In genomic region chr10:69352212-69353085, GRCm38 (mm10) we compare ENCODE assay signal across 8 mouse cellular contexts. TPM values are rescaled to one million over a fixed set of nuclear protein-coding genes. Genes with fewer than 3 reads are reported as not detected.
DNase-seq lines count a peak whose midpoint lies in the region; ATAC-seq and TF ChIP-seq lines count a peak whose summit lies in the region.

Gene Cdk1, minus strand, starts transcription at chr10:69352938.

- no peak for TF ChIP-seq RAD21 in CH12.LX (IDR thresholded peaks at IDR 0.05; ENCODE audit: low read depth, low read length)

- peak; percentile 98 for ATAC-seq in forebrain, embryonic 12.5 days (ENCODE audit: low FRiP score)
- peak; percentile 95 for ATAC-seq in heart, postnatal 0 days (ENCODE audit: insufficient read depth, low read depth)
- ATAC-seq in liver, embryonic 16.5 days (ENCODE audit: low read depth): peak; percentile 95
- ATAC-seq in neural tube, embryonic 13.5 days (ENCODE audit: low read depth): peak; percentile 97

- H3K27me3 ChIP-seq in CH12.LX (replicated peaks): no peaks in the 10 kb centered on the region
- no peaks in the 10 kb centered on the region for H3K27me3 ChIP-seq in forebrain, embryonic 12.5 days
- no peaks in the 10 kb centered on the region for H3K27me3 ChIP-seq in heart, postnatal 0 days (ENCODE audit: control insufficient read depth, insufficient read depth, low read length)
- no peaks in the 10 kb centered on the region for H3K27me3 ChIP-seq in liver, embryonic 16.5 days (ENCODE audit: control insufficient read depth, insufficient read depth, low read depth, low read length)
- no peaks in the 10 kb centered on the region for H3K27me3 ChIP-seq in neural tube, embryonic 13.5 days
- no peaks in the 10 kb centered on the region for H3K27me3 ChIP-seq in testis, adult 2 months (ENCODE audit: control insufficient read depth, insufficient read depth, low read length)

- H3K27ac ChIP-seq in CH12.LX (ENCODE audit: insufficient read depth, low read depth): peak within 1 kb of the TSS; percentile 25; the same call in 1 of the 2 replicates
- peak within 1 kb of the TSS; percentile 85 for H3K27ac ChIP-seq in forebrain, embryonic 12.5 days
- peak within 1 kb of the TSS; percentile 83 for H3K27ac ChIP-seq in heart, postnatal 0 days (ENCODE audit: low read depth)
- H3K27ac ChIP-seq in liver, embryonic 16.5 days (ENCODE audit: low read length): peak within 1 kb of the TSS; percentile 80
- H3K27ac ChIP-seq in neural tube, embryonic 13.5 days (replicated peaks): peak within 1 kb of the TSS; percentile 43
- peak within 1 kb of the TSS; percentile 85 for H3K27ac ChIP-seq in testis, adult 2 months (ENCODE audit: control insufficient read depth, insufficient read depth, low read depth, low read length)

- TF ChIP-seq CTCF in CH12.LX (conservative IDR thresholded peaks at IDR 0.05 in 1 of 2, IDR thresholded peaks at IDR 0.05 in 1 of 2; ENCODE audit: low read depth in 2 of 2, low read length in 2 of 2): no peak
- no peak for TF ChIP-seq CTCF in heart, postnatal 0 days (IDR thresholded peaks at IDR 0.05; ENCODE audit: low read depth)
- TF ChIP-seq CTCF in testis, adult 2 months (IDR thresholded peaks at IDR 0.05; ENCODE audit: control insufficient read depth, insufficient read depth, insufficient replicate concordance, low read depth, low read length): no peak

- peak within 1 kb of the TSS; percentile 94 for H3K4me2 ChIP-seq in CH12.LX (ENCODE audit: insufficient read depth, low read depth, poor library complexity, severe bottlenecking)
- H3K4me2 ChIP-seq in forebrain, embryonic 12.5 days: peak within 1 kb of the TSS; percentile 78
- H3K4me2 ChIP-seq in heart, postnatal 0 days (ENCODE audit: low read depth, low read length): peak within 1 kb of the TSS; percentile 84
- H3K4me2 ChIP-seq in liver, embryonic 16.5 days (ENCODE audit: low read depth, low read length): peak within 1 kb of the TSS; percentile 74
- H3K4me2 ChIP-seq in neural tube, embryonic 13.5 days: peak within 1 kb of the TSS; percentile 76

- peak; percentile 99 for TF ChIP-seq POLR2A in CH12.LX (IDR thresholded peaks at IDR 0.05; ENCODE audit: low read depth, low read length)
- peak; percentile 97 for TF ChIP-seq POLR2A in testis, adult 2 months (IDR thresholded peaks at IDR 0.05; ENCODE audit: control insufficient read depth, low read depth, low read length)

- WGBS in forebrain, embryonic 12.5 days: under 1% methylated on average over 50 of the region's 51 CpGs
- under 1% methylated on average over 51 of the region's 51 CpGs for WGBS in heart, postnatal 0 days
- under 1% methylated on average over 51 of the region's 51 CpGs for WGBS in liver, embryonic 16.5 days (ENCODE audit: insufficient replicate concordance)
- WGBS in neural tube, embryonic 13.5 days: under 1% methylated on average over 51 of the region's 51 CpGs

- H3K4me3 ChIP-seq in CH12.LX (replicated peaks in 1 of 3; ENCODE audit: low read depth in 2 of 3, low read length in 2 of 3, poor library complexity in 1 of 3): peak within 1 kb of the TSS; percentile 67 to 96 (median 87)
- H3K4me3 ChIP-seq in forebrain, embryonic 12.5 days (replicated peaks): peak within 1 kb of the TSS; percentile 80
- H3K4me3 ChIP-seq in heart, postnatal 0 days (ENCODE audit: low read depth, low read length): peak within 1 kb of the TSS; percentile 81
- peak within 1 kb of the TSS; percentile 75 for H3K4me3 ChIP-seq in liver, embryonic 16.5 days (ENCODE audit: low read depth, low read length)
- H3K4me3 ChIP-seq in neural tube, embryonic 13.5 days: peak within 1 kb of the TSS; percentile 52
- peak within 1 kb of the TSS; percentile 91 for H3K4me3 ChIP-seq in testis, adult 2 months (ENCODE audit: control insufficient read depth, low read depth, low read length)

- no peak for TF ChIP-seq EP300 in CH12.LX (IDR thresholded peaks at IDR 0.05; ENCODE audit: low read length)
- TF ChIP-seq EP300 in heart, postnatal 0 days (IDR thresholded peaks at IDR 0.05; ENCODE audit: low read depth): no peak; the same call in 1 of the 2 replicates

- dilution Hi-C loops in CH12.LX (cut with MboI; ENCODE audit: extremely low pct_ligation_motif_present, extremely low pct_unique_long_range_greater_than_20kb, low sequenced_read_pairs): no loop called here

- peaks cover 7 to 35% of the 10 kb centered on the region in 2 experiments for H3K4me1 ChIP-seq in CH12.LX (ENCODE audit: control insufficient read depth in 1 of 2, insufficient read depth in 2 of 2)
- H3K4me1 ChIP-seq in forebrain, embryonic 12.5 days: peaks cover 37% of the 10 kb centered on the region
- H3K4me1 ChIP-seq in heart, postnatal 0 days (ENCODE audit: control insufficient read depth, insufficient read depth): peaks cover 29% of the 10 kb centered on the region
- H3K4me1 ChIP-seq in liver, embryonic 16.5 days (ENCODE audit: control insufficient read depth, low read depth, low read length): peaks cover 29% of the 10 kb centered on the region
- peaks cover 42% of the 10 kb centered on the region for H3K4me1 ChIP-seq in neural tube, embryonic 13.5 days (replicated peaks)
- peaks cover 7% of the 10 kb centered on the region; the same call in 1 of the 2 replicates for H3K4me1 ChIP-seq in testis, adult 2 months (ENCODE audit: control insufficient read depth, insufficient read depth, low read length)

- H3K9ac ChIP-seq in CH12.LX (ENCODE audit: insufficient read depth, low read depth): peak within 1 kb of the TSS; percentile 97
- peak within 1 kb of the TSS; percentile 92 for H3K9ac ChIP-seq in forebrain, embryonic 12.5 days
- H3K9ac ChIP-seq in heart, postnatal 0 days (replicated peaks; ENCODE audit: low read depth, low read length): peak within 1 kb of the TSS; percentile 69
- peak within 1 kb of the TSS; percentile 88 for H3K9ac ChIP-seq in liver, embryonic 16.5 days (ENCODE audit: low read depth, low read length)
- peak within 1 kb of the TSS; percentile 61 for H3K9ac ChIP-seq in neural tube, embryonic 13.5 days

- H3K79me2 ChIP-seq in CH12.LX (replicated peaks; ENCODE audit: control insufficient read depth, extremely low read depth, insufficient read depth, poor library complexity, severe bottlenecking): peaks cover 52% of the 10 kb centered on the region

- DNase-seq in CH12.LX (ENCODE audit: extremely low read depth): peak; percentile 96
- peak; percentile 95 for DNase-seq in c-Kit-positive CD71-positive TER-119-negative erythroid progenitor cells, embryonic 14.5 days (ENCODE audit: low read depth)
- peak; percentile 98 for DNase-seq in heart, postnatal 0 days (ENCODE audit: low spot score)
- DNase-seq in kidney, postnatal 4 days: peak; percentile 97 to 98

- in situ Hi-C loops in CH12.LX (cut with MboI; ENCODE audit: low pct_ligation_motif_present, low pct_unique_long_range_greater_than_20kb, low sequenced_read_pairs): no loop called here

- peaks cover 3% of the 10 kb centered on the region for H3K9me3 ChIP-seq in CH12.LX (replicated peaks; ENCODE audit: low read length)
- H3K9me3 ChIP-seq in forebrain, embryonic 12.5 days: no peaks in the 10 kb centered on the region
- no peaks in the 10 kb centered on the region; the same call in 1 of the 2 replicates for H3K9me3 ChIP-seq in heart, postnatal 0 days (replicated peaks; ENCODE audit: control insufficient read depth, low read length)
- H3K9me3 ChIP-seq in liver, embryonic 16.5 days (replicated peaks; ENCODE audit: control insufficient read depth, low read length): no peaks in the 10 kb centered on the region
- no peaks in the 10 kb centered on the region for H3K9me3 ChIP-seq in neural tube, embryonic 13.5 days

- peaks cover 22 to 34% of the 10 kb centered on the region in 2 experiments for H3K36me3 ChIP-seq in CH12.LX (replicated peaks in 1 of 2; ENCODE audit: control insufficient read depth in 1 of 2, insufficient read depth in 1 of 2, low read length in 1 of 2)
- peaks cover 31% of the 10 kb centered on the region for H3K36me3 ChIP-seq in forebrain, embryonic 12.5 days (replicated peaks)
- peaks cover 9% of the 10 kb centered on the region for H3K36me3 ChIP-seq in heart, postnatal 0 days (replicated peaks; ENCODE audit: control insufficient read depth, insufficient read depth, low read length)
- peaks cover 26% of the 10 kb centered on the region for H3K36me3 ChIP-seq in liver, embryonic 16.5 days (ENCODE audit: control insufficient read depth, insufficient read depth)
- no peaks in the 10 kb centered on the region for H3K36me3 ChIP-seq in neural tube, embryonic 13.5 days
- peaks cover 2% of the 10 kb centered on the region for H3K36me3 ChIP-seq in testis, adult 2 months (ENCODE audit: control insufficient read depth, insufficient read depth, low read length)

TF ChIP-seq in CH12.LX, 34 proteins besides CTCF, POLR2A, EP300 and RAD21 (continues in another document):
- TF ChIP-seq IRF4 (IDR thresholded peaks at IDR 0.05; ENCODE audit: low read depth, low read length) (peak; percentile 51; the same call in 1 of the 2 replicates), MYC (IDR thresholded peaks at IDR 0.05; ENCODE audit: low read depth, low read length) (peak; percentile 34; the same call in 1 of the 2 replicates), ETS1 (conservative IDR thresholded peaks at IDR 0.05; ENCODE audit: low read depth, low read length) (peak; percentile 25; the same call in 1 of the 2 replicates), JUN (IDR thresholded peaks at IDR 0.05; ENCODE audit: insufficient read depth, low read depth, low read length) (no peak), USF2 (conservative IDR thresholded peaks at IDR 0.05; ENCODE audit: low read depth, low read length) (no peak), MAZ (IDR thresholded peaks at IDR 0.05; ENCODE audit: low read depth, low read length) (peak; percentile 90), POLR2AphosphoS2 (IDR thresholded peaks at IDR 0.05; ENCODE audit: low read depth, low read length) (peak; percentile 88; the same call in 1 of the 2 replicates), MXI1 (IDR thresholded peaks at IDR 0.05; ENCODE audit: low read depth, low read length) (peak; percentile 91), CHD1 (IDR thresholded peaks at IDR 0.05; ENCODE audit: low read depth, low read length) (no peak), HCFC1 (IDR thresholded peaks at IDR 0.05; ENCODE audit: low read depth, low read length) (peak; percentile 70), JUND (conservative IDR thresholded peaks at IDR 0.05; ENCODE audit: low read depth, low read length) (0 out of 2 replicates have a peak, but pooled peaks have one; percentile 27), MAX (IDR thresholded peaks at IDR 0.05; ENCODE audit: low read length) (peak; percentile 73; the same call in 1 of the 2 replicates)

RNA-seq across cellular contexts. Expression of gene Cdk1, which starts in this region (rescaled TPM):
- 244 and 294 TPM in 2 replicates for total RNA-seq in CH12.LX (2012; rRNA removed)
- 768 and 838 TPM in 2 replicates for total RNA-seq in CH12.LX (2014; rRNA removed)
- 203 and 221 TPM in 2 replicates for polyA plus RNA-seq in CH12.LX (2012; ENCODE audit: insufficient read length, low read depth)
- 380 and 382 TPM in 2 replicates for polyA plus RNA-seq in forebrain, embryonic 12.5 days (2016; fragmentation: Nextera tagmentation; extraction: Ambion mirVana)
- 90.6 and 204 TPM in 2 replicates for total RNA-seq in heart, postnatal 0 days (2014; rRNA removed; ENCODE audit: low replicate concordance)
- 115 and 122 TPM in 2 replicates for polyA plus RNA-seq in heart, postnatal 0 days (2015; fragmentation: Nextera tagmentation; extraction: Ambion mirVana)
- 254 and 271 TPM in 2 replicates for polyA plus RNA-seq in liver, embryonic 16.5 days (2015; fragmentation: Nextera tagmentation; extraction: Ambion mirVana)
- polyA plus RNA-seq in neural tube, embryonic 13.5 days (2015; fragmentation: Nextera tagmentation; extraction: Ambion mirVana): 91.3 and 119 TPM in 2 replicates
- polyA plus RNA-seq in testis, adult 2 months (2012; rRNA removed): 49.2 and 49.5 TPM in 2 replicates

Comparison
In these comparisons a context has a peak if more than half of its experiments do, and no peak if none do; other contexts are left out.
1. Peak in every context shown above with its lines: DNase-seq, ATAC-seq, H3K4me3 ChIP-seq and H3K27ac ChIP-seq.
2. H3K27ac ChIP-seq: peak in every context shown above with its lines; median percentile 85 in forebrain, embryonic 12.5 days; 85 in testis, adult 2 months; 83 in heart, postnatal 0 days; 80 in liver, embryonic 16.5 days; 43 in neural tube, embryonic 13.5 days; 25 in CH12.LX.